Mouse (Mus musculus) CH12.LX (cell line): Measurements from ENCODE around the gene C1qtnf1. TPM values are rescaled to one million over a fixed set of nuclear protein-coding genes. Genes with fewer than 3 reads are reported as not detected.

Experiments used
- DNase-seq: peaks from one replicate; pipeline ENCODE4 v3.0.0-alpha.2; 2013; ENCODE audit errors: extremely low read depth
- H3K27ac ChIP-seq: 2 replicates; pipeline ENCODE4 v1.5.1; 2012; ENCODE audit warnings: low read depth, mild to moderate bottlenecking, control low read depth, moderate library complexity; ENCODE audit not compliant: insufficient read depth
- H3K27me3 ChIP-seq: replicated peaks from 2 replicates; pipeline ENCODE3; 2012; ENCODE audit warnings: inconsistent platforms
- H3K36me3 ChIP-seq, 2 experiments: replicated peaks in 1 of 2; 2 replicates each; pipeline versions ENCODE3 to v1.6.1; 2012; ENCODE audit warnings: inconsistent platforms in 1 of 2, low read length in 1 of 2, mild to moderate bottlenecking in 1 of 2, mixed read lengths in 1 of 2, moderate library complexity in 1 of 2; ENCODE audit not compliant: control insufficient read depth in 1 of 2, insufficient read depth in 1 of 2
- H3K4me1 ChIP-seq, 2 experiments: 2 replicates each; pipeline ENCODE4 v1.6.1; 2012; ENCODE audit warnings: inconsistent platforms in 1 of 2, moderate library complexity in 1 of 2; ENCODE audit not compliant: insufficient read depth in 2 of 2, control insufficient read depth in 1 of 2
- H3K4me2 ChIP-seq: 2 replicates; pipeline ENCODE4 v1.6.1; 2012; ENCODE audit warnings: low read depth, mild to moderate bottlenecking, control low read depth; ENCODE audit not compliant: poor library complexity, insufficient read depth, severe bottlenecking
- H3K4me3 ChIP-seq, 3 experiments: fragments of 150-350 bp in 1 of 3; sonication (generic) in 1 of 3; replicated peaks in 1 of 3; 2 replicates each; pipeline versions ENCODE3 to v1.5.1; 2011 to 2012; ENCODE audit warnings: low read depth in 2 of 3, low read length in 2 of 3, mild to moderate bottlenecking in 2 of 3, moderate library complexity in 2 of 3, control low read depth in 1 of 3, improper control_type of control experiment in 1 of 3, inconsistent platforms in 1 of 3, mixed read lengths in 1 of 3; ENCODE audit not compliant: poor library complexity in 1 of 3
- H3K79me2 ChIP-seq: replicated peaks from 2 replicates; pipeline ENCODE4 v1.6.1; 2012; ENCODE audit warnings: mild to moderate bottlenecking, moderate library complexity; ENCODE audit not compliant: control insufficient read depth, poor library complexity, insufficient read depth, severe bottlenecking; ENCODE audit errors: extremely low read depth
- H3K9ac ChIP-seq: 2 replicates; pipeline ENCODE4 v1.6.1; 2012; ENCODE audit warnings: low read depth, mild to moderate bottlenecking, control low read depth, moderate library complexity; ENCODE audit not compliant: insufficient read depth
- H3K9me3 ChIP-seq: replicated peaks from 2 replicates; pipeline ENCODE3; 2012; ENCODE audit warnings: low read length, inconsistent platforms, mixed read lengths
- BHLHE40 ChIP-seq: IDR thresholded peaks from 2 replicates; pipeline ENCODE4 v1.6.1; 2011; ENCODE audit warnings: mild to moderate bottlenecking, low read depth, low read length, improper control_type of control experiment
- CHD1 ChIP-seq: IDR thresholded peaks from 2 replicates; pipeline ENCODE4 v1.6.1; 2012; ENCODE audit warnings: low read depth, low read length, improper control_type of control experiment, inconsistent platforms
- CHD2 ChIP-seq: IDR thresholded peaks from 2 replicates; pipeline ENCODE4 v1.6.1; 2011; ENCODE audit warnings: low read length, improper control_type of control experiment
- CTCF ChIP-seq, 2 experiments: IDR thresholded peaks in 1 of 2; conservative IDR thresholded peaks in 1 of 2; 2 replicates each; pipeline ENCODE4 v1.5.1; 2011 to 2012; ENCODE audit warnings: low read depth in 2 of 2, low read length in 2 of 2, improper control_type of control experiment in 1 of 2, inconsistent platforms in 1 of 2, mild to moderate bottlenecking in 1 of 2, moderate library complexity in 1 of 2
- E2F4 ChIP-seq: IDR thresholded peaks from 2 replicates; pipeline ENCODE4 v1.6.1; 2011; ENCODE audit warnings: low read depth, low read length, improper control_type of control experiment; ENCODE audit not compliant: insufficient replicate concordance
- ELF1 ChIP-seq: IDR thresholded peaks from 2 replicates; pipeline ENCODE4 v1.6.1; 2014; ENCODE audit warnings: low read depth, mild to moderate bottlenecking, inconsistent platforms, low read length, improper control_type of control experiment
- EP300 ChIP-seq: IDR thresholded peaks from 2 replicates; pipeline ENCODE4 v1.6.1; 2011; ENCODE audit warnings: low read length, improper control_type of control experiment
- ETS1 ChIP-seq: conservative IDR thresholded peaks from 2 replicates; pipeline ENCODE4 v1.6.1; 2012; ENCODE audit warnings: low read depth, mild to moderate bottlenecking, inconsistent platforms, low read length, improper control_type of control experiment, moderate library complexity
- GABPA ChIP-seq: IDR thresholded peaks from 2 replicates; pipeline ENCODE4 v1.6.1; 2012; ENCODE audit warnings: low read depth, low read length, improper control_type of control experiment, inconsistent platforms; ENCODE audit not compliant: insufficient replicate concordance
- HCFC1 ChIP-seq: IDR thresholded peaks from 2 replicates; pipeline ENCODE4 v1.6.1; 2012; ENCODE audit warnings: low read depth, mild to moderate bottlenecking, inconsistent platforms, low read length, improper control_type of control experiment
- IRF4 ChIP-seq: IDR thresholded peaks from 2 replicates; pipeline ENCODE4 v1.6.1; 2014; ENCODE audit warnings: low read depth, mild to moderate bottlenecking, inconsistent platforms, low read length, improper control_type of control experiment
- JUN ChIP-seq: IDR thresholded peaks from 2 replicates; pipeline ENCODE4 v1.6.1; 2011; ENCODE audit warnings: low read depth, mild to moderate bottlenecking, low read length, improper control_type of control experiment, moderate library complexity; ENCODE audit not compliant: insufficient read depth
- JUND ChIP-seq: conservative IDR thresholded peaks from 2 replicates; pipeline ENCODE4 v1.6.1; 2011; ENCODE audit warnings: low read depth, low read length, improper control_type of control experiment
- KAT2A ChIP-seq: IDR thresholded peaks from 2 replicates; pipeline ENCODE4 v1.6.1; 2012; ENCODE audit warnings: low read length, improper control_type of control experiment, inconsistent platforms; ENCODE audit not compliant: insufficient replicate concordance
- MAFK ChIP-seq: IDR thresholded peaks from 2 replicates; pipeline ENCODE4 v1.6.1; 2011; ENCODE audit warnings: low read length, improper control_type of control experiment; ENCODE audit not compliant: insufficient replicate concordance
- MAX ChIP-seq: IDR thresholded peaks from 2 replicates; pipeline ENCODE4 v1.6.1; 2011; ENCODE audit warnings: low read length, improper control_type of control experiment
- MAZ ChIP-seq: IDR thresholded peaks from 2 replicates; pipeline ENCODE4 v1.6.1; 2012; ENCODE audit warnings: low read depth, mild to moderate bottlenecking, inconsistent platforms, low read length, improper control_type of control experiment, moderate library complexity
- MEF2A ChIP-seq: IDR thresholded peaks from 2 replicates; pipeline ENCODE4 v1.6.1; 2014; ENCODE audit warnings: low read depth, mild to moderate bottlenecking, inconsistent platforms, low read length, improper control_type of control experiment, borderline replicate concordance
- MXI1 ChIP-seq: IDR thresholded peaks from 2 replicates; pipeline ENCODE4 v1.6.1; 2011; ENCODE audit warnings: mild to moderate bottlenecking, low read depth, low read length, improper control_type of control experiment
- MYC ChIP-seq: IDR thresholded peaks from 2 replicates; pipeline ENCODE4 v1.6.1; 2011; ENCODE audit warnings: low read depth, mild to moderate bottlenecking, improper control_type of control experiment, low read length
- NELFE ChIP-seq: IDR thresholded peaks from 2 replicates; pipeline ENCODE4 v1.6.1; 2011; ENCODE audit warnings: low read depth, low read length, improper control_type of control experiment
- NRF1 ChIP-seq: IDR thresholded peaks from 2 replicates; pipeline ENCODE4 v1.6.1; 2014; ENCODE audit warnings: low read depth, mild to moderate bottlenecking, inconsistent platforms, low read length, improper control_type of control experiment, moderate library complexity
- PAX5 ChIP-seq: IDR thresholded peaks from 2 replicates; pipeline ENCODE4 v1.6.1; 2012; ENCODE audit warnings: low read length, inconsistent platforms, mixed read lengths
- POLR2A ChIP-seq: IDR thresholded peaks from 2 replicates; pipeline ENCODE4 v1.6.1; 2011; ENCODE audit warnings: low read depth, mild to moderate bottlenecking, improper control_type of control experiment, low read length
- POLR2AphosphoS2 ChIP-seq: IDR thresholded peaks from 2 replicates; pipeline ENCODE4 v1.6.1; 2011; ENCODE audit warnings: low read depth, low read length, improper control_type of control experiment
- RAD21 ChIP-seq: IDR thresholded peaks from 2 replicates; pipeline ENCODE4 v1.6.1; 2011; ENCODE audit warnings: low read depth, mild to moderate bottlenecking, low read length, improper control_type of control experiment, moderate library complexity
- RCOR1 ChIP-seq: conservative IDR thresholded peaks from 2 replicates; pipeline ENCODE4 v1.6.1; 2012; ENCODE audit warnings: low read depth, mild to moderate bottlenecking, inconsistent platforms, low read length, improper control_type of control experiment
- SIN3A ChIP-seq: IDR thresholded peaks from 2 replicates; pipeline ENCODE4 v1.6.1; 2012; ENCODE audit warnings: low read length, improper control_type of control experiment, inconsistent platforms
- SMC3 ChIP-seq: IDR thresholded peaks from 2 replicates; pipeline ENCODE4 v1.6.1; 2011; ENCODE audit warnings: low read depth, low read length, improper control_type of control experiment
- TBP ChIP-seq: conservative IDR thresholded peaks from 2 replicates; pipeline ENCODE4 v1.6.1; 2011; ENCODE audit warnings: low read depth, low read length, improper control_type of control experiment
- TCF12 ChIP-seq: IDR thresholded peaks from 2 replicates; pipeline ENCODE4 v1.6.1; 2014; ENCODE audit warnings: low read depth, mild to moderate bottlenecking, inconsistent platforms, low read length, improper control_type of control experiment
- UBTF ChIP-seq: IDR thresholded peaks from 2 replicates; pipeline ENCODE4 v1.6.1; 2012; ENCODE audit warnings: low read depth, mild to moderate bottlenecking, inconsistent platforms, low read length, improper control_type of control experiment, moderate library complexity
- USF1 ChIP-seq: IDR thresholded peaks from 2 replicates; pipeline ENCODE4 v1.6.1; 2014; ENCODE audit warnings: low read depth, mild to moderate bottlenecking, inconsistent platforms, low read length, improper control_type of control experiment
- USF2 ChIP-seq: conservative IDR thresholded peaks from 2 replicates; pipeline ENCODE4 v1.6.1; 2011; ENCODE audit warnings: low read depth, low read length, improper control_type of control experiment
- ZC3H11A ChIP-seq: IDR thresholded peaks from 2 replicates; pipeline ENCODE4 v1.6.1; 2012; ENCODE audit warnings: low read depth, mild to moderate bottlenecking, inconsistent platforms, low read length, improper control_type of control experiment
- ZKSCAN1 ChIP-seq: IDR thresholded peaks from 2 replicates; pipeline ENCODE4 v1.6.1; 2012; ENCODE audit warnings: low read depth, inconsistent platforms, low read length, improper control_type of control experiment, borderline replicate concordance
- ZMIZ1 ChIP-seq: IDR thresholded peaks from 2 replicates; pipeline ENCODE4 v1.6.1; 2012; ENCODE audit warnings: low read depth, mild to moderate bottlenecking, inconsistent platforms, low read length, improper control_type of control experiment
- ZNF384 ChIP-seq: IDR thresholded peaks from 2 replicates; pipeline ENCODE4 v1.6.1; 2012; ENCODE audit warnings: low read depth, low read length, improper control_type of control experiment, inconsistent platforms
- dilution Hi-C: fragments of 300-500 bp; cut with MboI; formaldehyde crosslinking; loops from 2 replicates; pipeline ENCODE4 v1.14.3; 2020; ENCODE audit warnings: low sequenced_read_pairs; ENCODE audit not compliant: extremely low pct_unique_long_range_greater_than_20kb, extremely low pct_ligation_motif_present
- in situ Hi-C: fragments of 300-500 bp; cut with MboI; formaldehyde crosslinking; loops from 3 replicates; pipeline ENCODE4 v1.14.3; 2019; ENCODE audit warnings: low sequenced_read_pairs, low pct_ligation_motif_present, low pct_unique_long_range_greater_than_20kb, mixed read lengths
- polyA plus RNA-seq: library from polyadenylated mRNA; unstranded; fragments of >175 nt; gene quantifications from 2 replicates; pipeline ENCODE4 v1.2.1, GENCODE M21; 2012; ENCODE audit warnings: low read depth; ENCODE audit not compliant: insufficient read length
- total RNA-seq, 2 experiments: library from RNA; depleted of rRNA; stranded (reverse); fragments of 300-350 nt in 1 of 2; fragments of >200 nt in 1 of 2; gene quantifications; 2 replicates each; pipeline ENCODE4 v1.2.3; 2012 to 2014

Gene C1qtnf1
- total and polyA plus RNA-seq, 3 experiments: 0.13 to 0.19 TPM; not detected in 1

GRCm38 (mm10) chr11:118379251-118380009 lies 48.6 kb upstream of the C1qtnf1 start:
- Histone ChIP-seq H3K36me3 (no peaks in the 10 kb centered on the region), H3K4me3 (no peak overlapping the region), H3K9ac (no peak overlapping the region; the same call in 1 of the 2 replicates), H3K9me3 (peaks cover 4% of the 10 kb centered on the region), H3K27ac (no peak overlapping the region), H3K27me3 (peaks cover 36% of the 10 kb centered on the region), H3K79me2 (no peaks in the 10 kb centered on the region), H3K4me1 (peaks cover 9 to 21% of the 10 kb centered on the region in 2 experiments), H3K4me2 (peak overlapping the region; percentile 57)
- TF ChIP-seq CTCF (conservative IDR thresholded peaks at IDR 0.05 in 1 of 2, IDR thresholded peaks at IDR 0.05 in 1 of 2; ENCODE audit: low read depth in 2 of 2, low read length in 2 of 2) (peak; percentile 72 to 98), SMC3 (peak; percentile 97), ZMIZ1 (no peak), CHD2 (peak; percentile 60; the same call in 1 of the 2 replicates), NELFE (peak; percentile 36; the same call in 1 of the 2 replicates), MAZ (peak; percentile 93), POLR2AphosphoS2 (no peak), MEF2A (peak; percentile 83; the same call in 1 of the 2 replicates), TBP (0 out of 2 replicates have a peak, but pooled peaks have one; percentile 9), ZNF384 (no peak; the same call in 1 of the 2 replicates), ZKSCAN1 (no peak), RCOR1 (no peak; the same call in 1 of the 2 replicates), BHLHE40 (peak; percentile 83), JUN (peak; percentile 92), GABPA (no peak), PAX5 (no peak), RAD21 (peak; percentile 87), CHD1 (peak; percentile 37; the same call in 1 of the 2 replicates), HCFC1 (no peak), MXI1 (no peak; the same call in 1 of the 2 replicates), E2F4 (no peak), KAT2A (no peak), TCF12 (peak; percentile 85), SIN3A (peak; percentile 78; the same call in 1 of the 2 replicates), USF2 (no peak), MAX (peak; percentile 39; the same call in 1 of the 2 replicates), MYC (peak; percentile 57; the same call in 1 of the 2 replicates), ELF1 (peak; percentile 58), EP300 (peak; percentile 97), POLR2A (0 out of 2 replicates have a peak, but pooled peaks have one; percentile 23), IRF4 (peak; percentile 99), USF1 (no peak), NRF1 (peak; percentile 38; the same call in 1 of the 2 replicates), ETS1 (peak; percentile 91), MAFK (0 out of 2 replicates have a peak, but pooled peaks have one; percentile 36), ZC3H11A (peak; percentile 70), UBTF (no peak; the same call in 1 of the 2 replicates), JUND (peak; percentile 89)
- in situ Hi-C loops (loop anchor here (5.0 kb wide), 1 partner anchor 52 kb away; no protein-coding TSS in a partner anchor), dilution Hi-C loops (no loop called here)
- peak; percentile 93 for DNase-seq
